Mouse (Mus musculus) limb, embryonic 12.5 days (tissue): Measurements from ENCODE around the gene Slc15a4. TPM values are rescaled to one million over a fixed set of nuclear protein-coding genes. Genes with fewer than 3 reads are reported as not detected.

Experiments
- ATAC-seq: fragments of 200-750 bp; cut with Nextera tagmentation; 2 replicates; pipeline ENCODE4 v1.8.0; 2017; ENCODE audit warnings: low read depth, moderate TSS enrichment; ENCODE audit not compliant: insufficient number of reproducible peaks, insufficient read depth, low FRiP score, low TSS enrichment
- H3K27ac ChIP-seq: fragments of 300-500 bp; sonication (generic); 2 replicates; pipeline ENCODE4 v1.5.1; 2016; ENCODE audit warnings: mild to moderate bottlenecking, moderate library complexity
- H3K27me3 ChIP-seq: fragments of 300-500 bp; sonication (generic); 2 replicates; pipeline ENCODE4 v1.6.1; 2016; ENCODE audit warnings: mild to moderate bottlenecking, moderate library complexity
- H3K36me3 ChIP-seq: fragments of 300-500 bp; sonication (generic); 2 replicates; pipeline ENCODE4 v1.6.1; 2016; ENCODE audit warnings: mild to moderate bottlenecking, moderate library complexity
- H3K4me1 ChIP-seq: fragments of 300-500 bp; sonication (generic); replicated peaks from 2 replicates; pipeline ENCODE4 v1.6.1; 2016
- H3K4me2 ChIP-seq: fragments of 300-500 bp; sonication (generic); 2 replicates; pipeline ENCODE4 v1.6.1; 2016; ENCODE audit warnings: mild to moderate bottlenecking, moderate library complexity
- H3K4me3 ChIP-seq: fragments of 300-500 bp; sonication (generic); replicated peaks from 2 replicates; pipeline ENCODE4 v1.5.1; 2016; ENCODE audit warnings: mild to moderate bottlenecking
- H3K9ac ChIP-seq: fragments of 300-500 bp; sonication (generic); replicated peaks from 2 replicates; pipeline ENCODE4 v1.6.1; 2016; ENCODE audit warnings: mild to moderate bottlenecking, moderate library complexity
- H3K9me3 ChIP-seq: fragments of 300-500 bp; sonication (generic); 2 replicates; pipeline ENCODE4 v1.6.1; 2016; ENCODE audit warnings: mild to moderate bottlenecking, moderate library complexity
- WGBS: fragments of 180-500 bp; shearing (Covaris S2); methylation state at CpG from one replicate; pipeline ENCODE4 v1.1.7; 2016; 5-methylcytosine and 5-hydroxymethylcytosine counted together
- polyA plus RNA-seq: library from polyadenylated mRNA; unstranded; fragments of >200 nt; fragmentation: Nextera tagmentation; extraction: Ambion mirVana; gene quantifications from 2 replicates; pipeline ENCODE4 v1.2.1, GENCODE M21; 2016

The Slc15a4 gene
- polyA plus RNA-seq, 1 experiment from 2014 or later = 25.9 TPM

GRCm38 (mm10) chr5:127596862-127597261 is 35.8 kb downstream of the Slc15a4 start:
- no peak for ATAC-seq
- Histone ChIP-seq H3K36me3 (peaks cover 97% of the 10 kb centered on the region), H3K27me3 (no peaks in the 10 kb centered on the region)

GRCm38 (mm10) chr5:127595676-127596075 is 37.0 kb downstream of the Slc15a4 start:
- peaks cover 91% of the 10 kb centered on the region for H3K36me3 ChIP-seq
- H3K27ac ChIP-seq = no peak overlapping the region
- H3K4me1 ChIP-seq = no peaks in the 10 kb centered on the region
- no peaks in the 10 kb centered on the region for H3K9me3 ChIP-seq
- H3K9ac ChIP-seq = no peak overlapping the region
- H3K4me2 ChIP-seq = no peak overlapping the region
- 92% methylated on average over 3 of the region's 3 CpGs for WGBS
- no peaks in the 10 kb centered on the region for H3K27me3 ChIP-seq
- no peak overlapping the region for H3K4me3 ChIP-seq
- no peak for ATAC-seq

More at GRCm38 (mm10) chr5:127596862-127597261, 35.8 kb downstream of the Slc15a4 start:
- Histone ChIP-seq H3K9me3 (no peaks in the 10 kb centered on the region), H3K27ac (no peak overlapping the region), H3K4me3 (no peak overlapping the region), H3K9ac (no peak overlapping the region), H3K4me2 (no peak overlapping the region), H3K4me1 (no peaks in the 10 kb centered on the region)
- WGBS = 87% methylated on average over 7 of the region's 7 CpGs

GRCm38 (mm10) chr5:127592854-127593253 is 39.8 kb downstream of the Slc15a4 start:
- H3K27ac ChIP-seq = no peak overlapping the region
- H3K4me2 ChIP-seq = no peak overlapping the region
- 78% methylated on average over 6 of the region's 6 CpGs for WGBS
- no peaks in the 10 kb centered on the region for H3K9me3 ChIP-seq
- H3K27me3 ChIP-seq = no peaks in the 10 kb centered on the region
- no peaks in the 10 kb centered on the region for H3K4me1 ChIP-seq
- peaks cover 69% of the 10 kb centered on the region for H3K36me3 ChIP-seq
- no peak for ATAC-seq
- H3K4me3 ChIP-seq = no peak overlapping the region
- no peak overlapping the region for H3K9ac ChIP-seq

- H3K36me3 ChIP-seq = peaks cover 65% of the 10 kb centered on the region
- no peak overlapping the region for H3K9ac ChIP-seq
- ATAC-seq = no peak
- H3K4me1 ChIP-seq = no peaks in the 10 kb centered on the region
- 68% methylated on average over 5 of the region's 5 CpGs for WGBS
- no peaks in the 10 kb centered on the region for H3K27me3 ChIP-seq
- H3K27ac ChIP-seq = no peak overlapping the region
- no peak overlapping the region for H3K4me2 ChIP-seq
- H3K9me3 ChIP-seq = no peaks in the 10 kb centered on the region
- no peak overlapping the region for H3K4me3 ChIP-seq
These were observed 40.3 kb downstream of the Slc15a4 start for GRCm38 (mm10) chr5:127592406-127592805.

GRCm38 (mm10) chr5:127587854-127588253 is 44.8 kb downstream of the Slc15a4 start:
- Histone ChIP-seq H3K4me2 (no peak overlapping the region), H3K27me3 (no peaks in the 10 kb centered on the region), H3K9me3 (no peaks in the 10 kb centered on the region), H3K4me1 (no peaks in the 10 kb centered on the region), H3K4me3 (no peak overlapping the region), H3K36me3 (peaks cover 20% of the 10 kb centered on the region), H3K9ac (no peak overlapping the region), H3K27ac (no peak overlapping the region)
- no peak for ATAC-seq
- 53% methylated on average over 6 of the region's 6 CpGs for WGBS

GRCm38 (mm10) chr5:127583658-127584057 is 49.0 kb downstream of the Slc15a4 start:
- no peaks in the 10 kb centered on the region for H3K36me3 ChIP-seq
- H3K4me3 ChIP-seq = no peak overlapping the region
- 81% methylated on average over 8 of the region's 8 CpGs for WGBS
- H3K4me2 ChIP-seq = no peak overlapping the region
- no peak overlapping the region for H3K9ac ChIP-seq
- H3K4me1 ChIP-seq = no peaks in the 10 kb centered on the region
- no peak overlapping the region for H3K27ac ChIP-seq
- no peak for ATAC-seq
- no peaks in the 10 kb centered on the region for H3K27me3 ChIP-seq
- H3K9me3 ChIP-seq = no peaks in the 10 kb centered on the region

GRCm38 (mm10) chr5:127577419-127577818 is 55.3 kb downstream of the Slc15a4 start:
- 60% methylated on average over 8 of the region's 8 CpGs for WGBS
- no peaks in the 10 kb centered on the region for H3K9me3 ChIP-seq
- H3K4me1 ChIP-seq = no peaks in the 10 kb centered on the region
- no peak overlapping the region for H3K4me3 ChIP-seq
- H3K4me2 ChIP-seq = no peak overlapping the region
- ATAC-seq = no peak
- H3K36me3 ChIP-seq = no peaks in the 10 kb centered on the region
- no peak overlapping the region for H3K9ac ChIP-seq
- H3K27me3 ChIP-seq = 0 out of 2 replicates have a peak, but pooled peaks cover 5% of the 10 kb centered on the region
- no peak overlapping the region for H3K27ac ChIP-seq

- no peak for ATAC-seq
- H3K4me3 ChIP-seq = no peak overlapping the region
- WGBS = 90% methylated on average over 6 of the region's 6 CpGs
- no peak overlapping the region for H3K27ac ChIP-seq
- H3K4me1 ChIP-seq = no peaks in the 10 kb centered on the region
- H3K36me3 ChIP-seq = peaks cover 26% of the 10 kb centered on the region
- H3K27me3 ChIP-seq = no peaks in the 10 kb centered on the region
- H3K9ac ChIP-seq = no peak overlapping the region
- no peaks in the 10 kb centered on the region for H3K9me3 ChIP-seq
- H3K4me2 ChIP-seq = no peak overlapping the region
These were observed 65.4 kb downstream of the Slc15a4 start for GRCm38 (mm10) chr5:127567165-127567741.

GRCm38 (mm10) chr5:127561086-127561485 is 71.6 kb downstream of the Slc15a4 start:
- Histone ChIP-seq H3K4me1 (no peaks in the 10 kb centered on the region), H3K9ac (no peak overlapping the region), H3K9me3 (no peaks in the 10 kb centered on the region), H3K4me3 (no peak overlapping the region), H3K27ac (no peak overlapping the region), H3K27me3 (no peaks in the 10 kb centered on the region), H3K4me2 (no peak overlapping the region), H3K36me3 (peaks cover 35% of the 10 kb centered on the region)
- 97% methylated on average over 3 of the region's 3 CpGs for WGBS
- no peak for ATAC-seq

GRCm38 (mm10) chr5:127548136-127548535 is 84.6 kb downstream of the Slc15a4 start:
- Histone ChIP-seq H3K36me3 (peaks cover 13% of the 10 kb centered on the region; the same call in 1 of the 2 replicates), H3K9ac (no peak overlapping the region), H3K27ac (no peak overlapping the region), H3K4me1 (no peaks in the 10 kb centered on the region), H3K4me3 (no peak overlapping the region), H3K9me3 (no peaks in the 10 kb centered on the region), H3K4me2 (no peak overlapping the region), H3K27me3 (no peaks in the 10 kb centered on the region)
- WGBS = 87% methylated on average over 2 of the region's 2 CpGs
- no peak for ATAC-seq

GRCm38 (mm10) chr5:127546585-127546991 is 86.1 kb downstream of the Slc15a4 start:
- 92% methylated on average over 5 of the region's 5 CpGs for WGBS
- Histone ChIP-seq H3K4me2 (no peak overlapping the region), H3K36me3 (peaks cover 4% of the 10 kb centered on the region; the same call in 1 of the 2 replicates), H3K4me1 (no peaks in the 10 kb centered on the region), H3K27me3 (no peaks in the 10 kb centered on the region), H3K9ac (no peak overlapping the region), H3K27ac (no peak overlapping the region), H3K4me3 (no peak overlapping the region), H3K9me3 (no peaks in the 10 kb centered on the region)
- ATAC-seq = no peak
